Mouse (Mus musculus) forebrain, embryonic 15.5 days (tissue): Measurements from ENCODE around the gene Lrrc2. TPM values are rescaled to one million over a fixed set of nuclear protein-coding genes. Genes with fewer than 3 reads are reported as not detected.

Experiments
- microRNA-seq: library from miRNA; unstranded; fragments of <30 nt; microRNA quantifications from one replicate; pipeline ENCODE4, GENCODE M21; 2016
- polyA plus RNA-seq: library from polyadenylated mRNA; unstranded; fragments of >200 nt; fragmentation: Nextera tagmentation; extraction: Ambion mirVana; gene quantifications from 2 replicates; pipeline ENCODE4 v1.2.1, GENCODE M21; 2015

Gene Lrrc2
- polyA plus RNA-seq, 1 experiment from 2014 or later: 0.36 TPM

Small RNA genes within 50 kb of the gene (microRNA-seq; reads per million reads assigned to microRNA genes)
- gene Gm24269: not detected

Other genes with a start within 250 kb of the Lrrc2 start
- gene Myl3, start 209.7 kb upstream of the Lrrc2 start, polyA plus RNA-seq: 0.45 and 1.3 TPM in 2 replicates
- gene Pth1r, start 204.4 kb upstream of the Lrrc2 start, polyA plus RNA-seq: 6.3 and 7.0 TPM in 2 replicates
- not detected in 2 replicates for gene Prss42, start 153.4 kb upstream of the Lrrc2 start, polyA plus RNA-seq
- not detected in 2 replicates for gene Prss44, start 137.6 kb upstream of the Lrrc2 start, polyA plus RNA-seq
- gene Prss43, start 124.9 kb upstream of the Lrrc2 start, polyA plus RNA-seq: not detected in 2 replicates
- 0.20 TPM in 1 of 2 replicates, not detected in the other for gene Prss45, start 117.0 kb upstream of the Lrrc2 start, polyA plus RNA-seq
- not detected in 2 replicates for gene Prss46, start 107.0 kb upstream of the Lrrc2 start, polyA plus RNA-seq
- gene Prss50, start 93.6 kb upstream of the Lrrc2 start, polyA plus RNA-seq: 0.15 and 0.20 TPM in 2 replicates
- gene Als2cl, start 71.7 kb upstream of the Lrrc2 start, polyA plus RNA-seq: 0.60 and 0.74 TPM in 2 replicates
- 0.92 and 1.2 TPM in 2 replicates for gene Tmie, start 71.4 kb upstream of the Lrrc2 start, polyA plus RNA-seq
- gene Fam240a, start 34.7 kb upstream of the Lrrc2 start, polyA plus RNA-seq: not detected in 2 replicates
- not detected in 2 replicates for gene Tdgf1, start 5.4 kb upstream of the Lrrc2 start, polyA plus RNA-seq
- gene Rtp3, start 39.0 kb downstream of the Lrrc2 start, polyA plus RNA-seq: not detected in 2 replicates
- gene Ltf, start 67.7 kb downstream of the Lrrc2 start, polyA plus RNA-seq: 0.64 and 0.70 TPM in 2 replicates
- 1.0 and 1.1 TPM in 2 replicates for gene Ccrl2, start 106.0 kb downstream of the Lrrc2 start, polyA plus RNA-seq
- gene Lrrfip2, start 166.0 kb downstream of the Lrrc2 start, polyA plus RNA-seq: 41.8 and 42.8 TPM in 2 replicates